Mouse (Mus musculus) G1E (cell line): ENCODE data around the gene Tom1l2. TPM values are rescaled to one million over a fixed set of nuclear protein-coding genes. Genes with fewer than 3 reads are reported as not detected.

Experiments
- ATAC-seq: 2 replicates; pipeline ENCODE4 v1.8.0; 2016; ENCODE audit warnings: mild to moderate bottlenecking; ENCODE audit not compliant: insufficient number of reproducible peaks, poor library complexity, low FRiP score, severe bottlenecking; ENCODE audit errors: extremely low read depth
- DNase-seq: peaks from one replicate; pipeline ENCODE4 v3.0.0; 2012; ENCODE audit warnings: low spot score
- H3K27me3 ChIP-seq: 2 replicates; pipeline ENCODE4 v1.6.1; 2012; ENCODE audit warnings: mild to moderate bottlenecking, low read length, inconsistent platforms; ENCODE audit not compliant: insufficient read depth
- H3K36me3 ChIP-seq: replicated peaks from 2 replicates; pipeline ENCODE3; 2012; ENCODE audit warnings: mild to moderate bottlenecking, inconsistent platforms
- H3K4me1 ChIP-seq: 2 replicates; pipeline ENCODE4 v1.6.1; 2012; ENCODE audit warnings: low read depth, low read length, inconsistent platforms, mixed read lengths; ENCODE audit not compliant: insufficient read depth
- H3K4me3 ChIP-seq: 2 replicates; pipeline ENCODE4 v1.5.1; 2012; ENCODE audit warnings: low read depth, mild to moderate bottlenecking, inconsistent platforms, low read length, moderate library complexity, mixed read lengths
- H3K9me3 ChIP-seq: replicated peaks from 2 replicates; pipeline ENCODE4 v1.6.1; 2012; ENCODE audit warnings: inconsistent platforms
- CTCF ChIP-seq: IDR thresholded peaks from 2 replicates; pipeline ENCODE4 v1.5.1; 2012; ENCODE audit warnings: low read depth, low read length, inconsistent platforms, mixed read lengths
- GATA1 ChIP-seq: IDR thresholded peaks from 2 replicates; pipeline ENCODE4 v1.6.1; 2012; ENCODE audit warnings: borderline replicate concordance, low read length, inconsistent platforms, mixed read lengths
- GATA2 ChIP-seq: IDR thresholded peaks from 2 replicates; pipeline ENCODE4 v1.6.1; 2012; ENCODE audit warnings: low read depth, low read length, inconsistent platforms, borderline replicate concordance
- POLR2AphosphoS5 ChIP-seq: IDR thresholded peaks from 2 replicates; pipeline ENCODE4 v1.6.1; 2012; ENCODE audit warnings: low read depth, low read length, inconsistent platforms; ENCODE audit not compliant: insufficient replicate concordance
- TAL1 ChIP-seq: conservative IDR thresholded peaks from 2 replicates; pipeline ENCODE4 v1.6.1; 2012; ENCODE audit warnings: low read depth, low read length, inconsistent platforms, mixed read lengths
- polyA plus RNA-seq: library from polyadenylated mRNA; stranded (reverse); fragments of >175 nt; gene quantifications from 2 replicates; pipeline ENCODE4 v1.2.3, GENCODE M21; 2012
- total RNA-seq, 2 experiments: library from RNA; stranded (forward) in 1 of 2; stranded (reverse) in 1 of 2; fragments of 200-1000 nt in 1 of 2; fragments of >200 nt in 1 of 2; fragmentation: Nextera tagmentation in 1 of 2; gene quantifications; 2 replicates each; pipeline ENCODE4 v1.2.3; 2014 to 2017

Gene Tom1l2
- total and polyA plus RNA-seq, 3 experiments, result 7.8 to 24.8 (median 20.9) TPM

DNA sequence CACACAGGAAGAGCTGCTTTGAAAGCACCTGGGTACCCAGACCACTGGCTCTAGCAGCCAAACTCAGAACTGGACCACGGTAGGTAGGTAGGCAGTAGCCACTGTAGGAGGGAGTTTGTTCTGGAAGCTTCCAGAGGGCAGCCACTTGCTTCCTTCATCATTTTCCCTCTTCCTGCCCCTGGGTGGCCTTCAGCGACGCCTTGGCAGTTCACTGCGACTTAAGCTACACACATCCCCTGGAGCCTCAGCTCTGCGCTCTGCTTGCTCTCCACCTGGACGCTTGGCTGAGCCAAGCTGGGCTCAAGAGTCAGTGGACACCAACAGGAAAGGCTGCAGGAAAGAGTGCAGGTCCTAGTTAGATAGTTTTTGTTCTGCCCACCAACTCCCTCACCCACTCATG, 174.7 kb downstream of the Tom1l2 start:
- no peak for ATAC-seq
- TF ChIP-seq GATA2 (no peak), CTCF (no peak), GATA1 (no peak), TAL1 (no peak), POLR2AphosphoS5 (no peak)
- peaks cover 71% of the 10 kb centered on the region for H3K4me1 ChIP-seq
- H3K27me3 ChIP-seq, result no peaks in the 10 kb centered on the region
- peaks cover 78% of the 10 kb centered on the region for H3K36me3 ChIP-seq
- DNase-seq, result no peak
- no peaks in the 10 kb centered on the region for H3K9me3 ChIP-seq
- H3K4me3 ChIP-seq, result no peak overlapping the region

DNA sequence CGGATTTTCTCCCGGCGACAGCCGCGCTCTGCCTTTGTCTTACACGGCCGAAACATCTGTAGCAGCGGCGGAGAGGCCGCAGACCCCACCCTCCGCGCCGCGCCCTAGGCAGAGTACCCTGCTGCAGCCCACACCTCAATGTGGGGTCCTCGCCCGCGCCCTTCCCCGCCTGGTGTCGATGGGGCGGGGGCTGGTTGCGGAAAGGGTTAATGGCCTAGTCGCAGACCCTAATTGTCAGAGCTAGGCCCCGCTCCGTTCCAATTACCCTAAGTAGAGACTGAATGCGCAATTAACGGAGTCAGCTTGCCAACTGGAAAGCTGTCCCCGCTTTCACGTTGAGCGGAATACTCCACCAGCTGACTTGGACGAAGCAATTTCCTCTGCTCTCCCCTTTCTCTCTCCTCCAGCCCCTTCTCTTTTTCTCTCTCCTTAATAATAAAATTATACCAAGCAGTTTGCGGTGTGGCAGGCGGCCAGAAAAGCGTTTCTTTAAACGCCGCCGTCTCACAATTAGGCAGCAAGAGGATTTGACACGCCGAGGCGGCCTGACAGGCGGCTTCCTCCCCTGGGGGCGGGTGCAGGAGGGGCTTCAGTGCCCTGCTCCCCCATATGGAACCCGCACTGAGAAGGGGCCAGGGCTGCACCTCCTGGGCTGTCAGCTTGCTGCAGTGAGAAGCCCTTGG, 175.6 kb downstream of the Tom1l2 start:
- no peaks in the 10 kb centered on the region for H3K9me3 ChIP-seq
- no peak for ATAC-seq
- no peaks in the 10 kb centered on the region for H3K27me3 ChIP-seq
- TF ChIP-seq CTCF (no peak), GATA2 (no peak), POLR2AphosphoS5 (no peak), GATA1 (no peak), TAL1 (no peak)
- H3K4me1 ChIP-seq, result peaks cover 63% of the 10 kb centered on the region
- H3K36me3 ChIP-seq, result peaks cover 78% of the 10 kb centered on the region
- peak overlapping the region; percentile 77 for H3K4me3 ChIP-seq
- DNase-seq, result no peak

Other genes starting within 250 kb of the Tom1l2 start
- gene Rai1, start 247.9 kb downstream of the Tom1l2 start, total RNA-seq (2014; fragmentation: Nextera tagmentation), result 77.4 and 78.1 TPM in 2 replicates
- gene Rai1, start 247.9 kb downstream of the Tom1l2 start, total RNA-seq (2017), result 10.3 and 13.5 TPM in 2 replicates
- gene Rai1, start 247.9 kb downstream of the Tom1l2 start, polyA plus RNA-seq, result 107 TPM in 2 replicates
- 79.4 and 137 TPM in 2 replicates for gene Srebf1, start 130.3 kb downstream of the Tom1l2 start, total RNA-seq (2014; fragmentation: Nextera tagmentation)
- 64.4 and 66.8 TPM in 2 replicates for gene Srebf1, start 130.3 kb downstream of the Tom1l2 start, total RNA-seq (2017)
- gene Srebf1, start 130.3 kb downstream of the Tom1l2 start, polyA plus RNA-seq, result 276 and 322 TPM in 2 replicates
- gene Drc3, start 424 bp upstream of the Tom1l2 start, total RNA-seq (2014; fragmentation: Nextera tagmentation), result 1.1 TPM in 1 of 2 replicates, not detected in the other
- 0.99 and 1.4 TPM in 2 replicates for gene Drc3, start 424 bp upstream of the Tom1l2 start, total RNA-seq (2017)
- 0.07 TPM in 2 replicates for gene Drc3, start 424 bp upstream of the Tom1l2 start, polyA plus RNA-seq
- 34.1 and 38.5 TPM in 2 replicates for gene Gid4, start 64.2 kb upstream of the Tom1l2 start, total RNA-seq (2014; fragmentation: Nextera tagmentation)
- 24.3 and 25.6 TPM in 2 replicates for gene Gid4, start 64.2 kb upstream of the Tom1l2 start, total RNA-seq (2017)
- 10.2 and 16.9 TPM in 2 replicates for gene Gid4, start 64.2 kb upstream of the Tom1l2 start, polyA plus RNA-seq
- 33.6 and 48.0 TPM in 2 replicates for gene Atpaf2, start 65.6 kb upstream of the Tom1l2 start, total RNA-seq (2014; fragmentation: Nextera tagmentation)
- gene Atpaf2, start 65.6 kb upstream of the Tom1l2 start, total RNA-seq (2017), result 71.2 and 71.6 TPM in 2 replicates
- gene Atpaf2, start 65.6 kb upstream of the Tom1l2 start, polyA plus RNA-seq, result 55.1 and 56.4 TPM in 2 replicates
- 52.1 and 55.7 TPM in 2 replicates for gene Drg2, start 101.7 kb upstream of the Tom1l2 start, total RNA-seq (2014; fragmentation: Nextera tagmentation)
- 42.0 and 57.6 TPM in 2 replicates for gene Drg2, start 101.7 kb upstream of the Tom1l2 start, total RNA-seq (2017)
- gene Drg2, start 101.7 kb upstream of the Tom1l2 start, polyA plus RNA-seq, result 56.3 and 62.0 TPM in 2 replicates
- gene Myo15, start 116.4 kb upstream of the Tom1l2 start, total RNA-seq (2014; fragmentation: Nextera tagmentation), result 0.08 and 0.10 TPM in 2 replicates
- gene Myo15, start 116.4 kb upstream of the Tom1l2 start, total RNA-seq (2017), result 0.05 and 0.17 TPM in 2 replicates
- gene Myo15, start 116.4 kb upstream of the Tom1l2 start, polyA plus RNA-seq, result 0.03 TPM in 1 of 2 replicates, not detected in the other
- gene Alkbh5, start 183.5 kb upstream of the Tom1l2 start, total RNA-seq (2014; fragmentation: Nextera tagmentation), result 97.2 and 109 TPM in 2 replicates
- 43.5 and 46.5 TPM in 2 replicates for gene Alkbh5, start 183.5 kb upstream of the Tom1l2 start, total RNA-seq (2017)
- 33.8 and 39.3 TPM in 2 replicates for gene Alkbh5, start 183.5 kb upstream of the Tom1l2 start, polyA plus RNA-seq